Mouse (Mus musculus) lung, postnatal 0 days (tissue): Measurements from ENCODE around the gene Mrpl21. TPM values are rescaled to one million over a fixed set of nuclear protein-coding genes. Genes with fewer than 3 reads are reported as not detected.

ENCODE experiments used
- ATAC-seq: fragments of 200-750 bp; cut with Nextera tagmentation; 2 replicates; pipeline ENCODE4 v1.8.0; 2017; ENCODE audit warnings: moderate library complexity
- DNase-seq: peaks from one replicate; pipeline ENCODE4 v3.0.0-alpha.2; 2016; ENCODE audit warnings: low spot score
- H3K27ac ChIP-seq: fragments of 300-500 bp; sonication (generic); 2 replicates; pipeline ENCODE4 v1.5.1; 2014; ENCODE audit warnings: antibody characterized with exemption, mild to moderate bottlenecking, low read length, mixed read lengths
- H3K27me3 ChIP-seq: fragments of 300-500 bp; sonication (generic); replicated peaks from 2 replicates; pipeline ENCODE4 v1.6.1; 2014; ENCODE audit warnings: low read length, mixed read lengths; ENCODE audit not compliant: insufficient read depth
- H3K36me3 ChIP-seq: fragments of 300-500 bp; sonication (generic); 2 replicates; pipeline ENCODE4 v1.6.1; 2014; ENCODE audit warnings: low read length, mixed read lengths; ENCODE audit not compliant: insufficient read depth
- H3K4me1 ChIP-seq: fragments of 300-500 bp; sonication (generic); 2 replicates; pipeline ENCODE4 v1.6.1; 2014; ENCODE audit warnings: antibody characterized with exemption, low read depth, low read length, mixed read lengths; ENCODE audit not compliant: insufficient read depth
- H3K4me2 ChIP-seq: fragments of 300-500 bp; sonication (generic); replicated peaks from 2 replicates; pipeline ENCODE4 v1.6.1; 2014; ENCODE audit warnings: low read depth, mild to moderate bottlenecking, low read length, moderate library complexity, mixed read lengths
- H3K4me3 ChIP-seq: fragments of 300-500 bp; sonication (generic); 2 replicates; pipeline ENCODE4 v1.5.1; 2014; ENCODE audit warnings: low read depth, low read length
- H3K9ac ChIP-seq: fragments of 300-500 bp; sonication (generic); replicated peaks from 2 replicates; pipeline ENCODE4 v1.6.1; 2014; ENCODE audit warnings: low read depth, mild to moderate bottlenecking
- H3K9me3 ChIP-seq: fragments of 300-500 bp; sonication (generic); 2 replicates; pipeline ENCODE4 v1.6.1; 2016; ENCODE audit warnings: low read length, mixed read lengths
- CTCF ChIP-seq: IDR thresholded peaks from 2 replicates; pipeline ENCODE4 v1.5.1; 2016; ENCODE audit warnings: antibody characterized with exemption, mild to moderate bottlenecking
- EP300 ChIP-seq: IDR thresholded peaks from 2 replicates; pipeline ENCODE4 v1.6.1; 2016; ENCODE audit warnings: antibody characterized with exemption, mild to moderate bottlenecking, control low read depth
- WGBS: fragments of 180-500 bp; shearing (Covaris S2); extraction: QIAGEN DNeasy Blood & Tissue Kit; methylation state at CpG from one replicate; pipeline ENCODE4 v1.1.7; 2014; 5-methylcytosine and 5-hydroxymethylcytosine counted together
- polyA plus RNA-seq: library from polyadenylated mRNA; unstranded; fragments of >200 nt; fragmentation: Nextera tagmentation; extraction: Ambion mirVana; gene quantifications from 2 replicates; pipeline ENCODE4 v1.2.1, GENCODE M21; 2015

Gene Mrpl21
- polyA plus RNA-seq, 1 experiment from 2014 or later, result 72.7 TPM

DNA sequence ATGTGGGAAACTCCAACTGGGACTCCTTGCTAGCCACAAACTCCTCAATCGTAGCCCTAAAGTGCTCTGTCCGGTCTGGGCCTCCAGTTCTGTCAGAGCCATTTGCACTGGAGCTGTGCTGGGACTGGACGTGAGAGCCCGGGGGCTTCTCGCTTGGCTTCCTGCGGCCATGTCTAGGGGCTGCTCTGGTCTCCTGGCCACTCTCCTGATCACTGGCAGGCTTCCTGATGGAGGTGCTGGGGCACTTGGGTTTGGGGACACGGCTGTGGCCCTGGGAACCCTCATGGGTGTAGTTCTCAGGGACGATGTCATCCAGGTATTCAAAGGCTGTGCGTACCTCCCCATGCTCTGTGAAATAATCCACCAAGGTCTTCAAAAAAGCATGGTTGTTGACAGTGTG is 17.5 kb upstream of the Mrpl21 start:
- Histone ChIP-seq H3K9me3 (no peaks in the 10 kb centered on the region), H3K4me3 (no peak overlapping the region), H3K4me1 (no peaks in the 10 kb centered on the region), H3K27ac (no peak overlapping the region), H3K36me3 (peaks cover 32% of the 10 kb centered on the region), H3K4me2 (no peak overlapping the region), H3K27me3 (no peaks in the 10 kb centered on the region), H3K9ac (no peak overlapping the region)
- no peak for TF ChIP-seq CTCF
- no peak for TF ChIP-seq EP300
- 94% methylated on average over 9 of the region's 9 CpGs for WGBS
- ATAC-seq (no peak), DNase-seq (no peak)

DNA sequence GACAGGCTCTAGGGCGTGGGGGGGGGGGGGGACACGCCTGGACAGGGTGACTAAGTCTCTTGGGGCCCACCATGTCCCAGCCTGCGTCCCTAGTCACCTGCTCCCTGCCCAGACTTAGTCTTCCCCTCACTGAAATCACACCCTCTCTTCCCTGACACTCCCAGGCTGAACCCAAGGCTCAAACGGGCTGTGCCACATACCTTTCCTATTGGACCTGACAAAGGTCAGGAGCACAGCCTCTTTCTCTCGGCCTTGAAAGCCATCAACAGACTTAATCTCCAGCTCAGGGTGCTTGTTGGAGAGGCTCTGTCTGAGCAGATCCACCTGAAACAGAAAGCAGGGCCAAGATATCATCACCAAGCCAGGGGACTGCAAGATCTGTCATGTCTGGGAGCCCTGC is 16.6 kb upstream of the Mrpl21 start:
- H3K27ac ChIP-seq, result no peak overlapping the region
- TF ChIP-seq EP300 (no peak), CTCF (no peak)
- H3K9ac ChIP-seq, result no peak overlapping the region
- ATAC-seq (no peak), DNase-seq (no peak)
- H3K36me3 ChIP-seq, result peaks cover 34% of the 10 kb centered on the region
- no peak overlapping the region for H3K4me2 ChIP-seq
- no peak overlapping the region for H3K4me3 ChIP-seq
- H3K4me1 ChIP-seq, result no peaks in the 10 kb centered on the region
- WGBS, result 84% methylated on average over 5 of the region's 5 CpGs
- H3K9me3 ChIP-seq, result no peaks in the 10 kb centered on the region
- no peaks in the 10 kb centered on the region for H3K27me3 ChIP-seq

DNA sequence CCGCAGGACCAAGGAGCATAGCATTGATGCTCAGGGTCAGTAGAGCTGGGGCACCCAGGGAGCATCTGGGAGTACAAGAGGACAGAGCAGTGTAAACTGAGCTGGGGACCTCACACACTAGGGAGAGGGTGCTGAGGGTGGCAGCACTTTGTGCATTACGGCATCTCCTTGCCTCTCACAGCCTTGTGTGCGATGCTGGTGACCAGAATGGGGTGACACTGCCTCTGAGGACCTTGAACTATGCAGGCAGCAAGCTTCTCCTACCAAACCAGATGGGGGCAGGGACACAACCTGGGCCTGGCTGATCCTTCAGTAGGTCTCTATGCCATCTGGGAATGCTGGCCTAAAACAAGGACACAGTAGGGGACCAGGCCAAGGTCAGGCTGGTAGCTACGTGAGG is 16.0 kb upstream of the Mrpl21 start:
- Histone ChIP-seq H3K9ac (no peak overlapping the region), H3K4me3 (no peak overlapping the region), H3K4me2 (no peak overlapping the region), H3K4me1 (no peaks in the 10 kb centered on the region), H3K9me3 (no peaks in the 10 kb centered on the region), H3K27ac (no peak overlapping the region), H3K36me3 (peaks cover 40% of the 10 kb centered on the region), H3K27me3 (no peaks in the 10 kb centered on the region)
- WGBS, result 93% methylated on average over 4 of the region's 4 CpGs
- DNase-seq (no peak), ATAC-seq (no peak)
- TF ChIP-seq CTCF (no peak), EP300 (no peak)

DNA sequence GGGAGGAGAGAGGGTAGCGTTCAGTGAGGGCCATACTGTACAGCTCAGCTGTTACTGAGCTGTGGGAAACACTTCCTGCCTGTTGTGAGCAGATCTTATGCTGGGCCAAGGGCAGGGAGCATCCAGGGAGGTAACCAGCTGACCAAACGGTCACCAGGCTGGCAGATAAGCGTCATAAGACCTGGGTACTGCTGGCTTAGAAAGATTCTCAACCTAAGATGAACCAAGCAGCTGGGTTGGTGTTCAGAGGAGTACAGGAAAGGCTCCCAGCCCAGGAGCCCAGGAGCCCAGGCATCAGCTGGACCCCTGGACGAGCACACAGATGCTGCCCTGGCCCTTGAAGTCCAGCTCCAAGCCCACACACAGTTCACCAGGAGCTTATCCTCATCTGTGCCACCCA is 15.4 kb upstream of the Mrpl21 start:
- DNase-seq, result no peak
- H3K4me3 ChIP-seq, result no peak overlapping the region
- H3K9ac ChIP-seq, result no peak overlapping the region
- H3K9me3 ChIP-seq, result no peaks in the 10 kb centered on the region
- ATAC-seq, result no peak
- H3K4me1 ChIP-seq, result no peaks in the 10 kb centered on the region
- no peaks in the 10 kb centered on the region for H3K27me3 ChIP-seq
- no peak overlapping the region for H3K27ac ChIP-seq
- 86% methylated on average over 4 of the region's 4 CpGs for WGBS
- peaks cover 41% of the 10 kb centered on the region for H3K36me3 ChIP-seq
- no peak for TF ChIP-seq CTCF
- TF ChIP-seq EP300, result no peak
- H3K4me2 ChIP-seq, result no peak overlapping the region

DNA sequence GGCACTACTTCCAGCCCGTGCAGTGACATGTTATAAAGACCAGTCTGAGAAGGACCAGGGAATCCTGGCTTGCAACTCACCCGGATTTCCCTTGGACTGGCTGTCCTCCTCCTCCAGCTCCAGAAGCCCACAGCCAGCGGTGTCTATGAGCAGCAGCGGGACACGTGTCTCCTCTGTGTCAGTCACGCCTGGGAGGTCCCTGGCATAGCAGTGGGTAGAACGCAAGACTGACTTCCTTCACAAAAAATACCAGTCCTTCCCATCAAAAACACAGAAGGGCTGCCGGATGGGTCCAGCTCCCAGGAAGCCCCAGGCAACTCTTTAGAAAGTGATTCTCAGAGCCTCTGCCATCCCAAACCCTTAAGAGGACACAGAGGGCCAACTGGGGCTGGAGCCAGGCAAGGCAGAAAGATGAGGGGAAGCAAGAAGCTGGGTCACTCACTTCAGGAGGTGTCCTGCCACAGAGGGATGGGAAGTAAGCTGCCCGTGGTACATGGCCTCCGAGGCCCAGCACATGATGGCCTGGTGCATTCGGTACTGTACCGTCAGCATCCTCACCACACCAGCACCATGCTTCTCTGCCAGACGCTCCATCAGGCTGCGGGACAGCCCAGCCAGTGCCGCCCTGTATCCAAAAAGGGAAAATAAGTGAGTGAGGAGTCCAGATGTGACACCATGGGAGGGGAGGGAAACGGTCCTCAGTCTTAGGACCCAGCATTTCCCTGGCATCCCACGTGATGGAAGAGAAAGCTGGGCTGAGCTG is 14.3 kb upstream of the Mrpl21 start:
- ATAC-seq, result no peak
- Histone ChIP-seq H3K9ac (no peak overlapping the region), H3K4me3 (no peak overlapping the region), H3K27me3 (no peaks in the 10 kb centered on the region), H3K4me2 (no peak overlapping the region), H3K9me3 (no peaks in the 10 kb centered on the region), H3K4me1 (no peaks in the 10 kb centered on the region), H3K36me3 (peaks cover 51% of the 10 kb centered on the region), H3K27ac (no peak overlapping the region)
- no peak for TF ChIP-seq EP300
- TF ChIP-seq CTCF, result no peak
- WGBS, result 92% methylated on average over 17 of the region's 17 CpGs
- no peak for DNase-seq

DNA sequence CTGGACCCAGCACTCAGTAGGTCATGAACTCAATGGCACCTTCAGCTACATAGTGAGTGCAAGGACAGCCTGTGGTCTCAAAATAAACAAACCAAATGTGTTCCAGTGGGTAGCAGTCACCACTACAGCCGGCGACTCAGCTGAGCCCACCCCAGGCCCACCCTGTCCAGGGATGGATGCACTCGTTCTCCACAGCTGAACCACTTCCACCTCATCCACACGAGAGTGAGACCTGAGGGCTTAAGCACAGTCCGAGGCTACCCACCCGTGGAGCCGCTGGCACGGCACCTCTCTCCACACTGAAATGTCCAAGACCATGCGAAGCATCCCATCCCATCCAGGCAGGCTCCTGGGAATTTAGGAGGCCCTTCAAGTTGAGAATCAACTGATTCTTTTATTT is 13.4 kb upstream of the Mrpl21 start:
- Histone ChIP-seq H3K4me2 (no peak overlapping the region), H3K4me3 (no peak overlapping the region), H3K27ac (no peak overlapping the region), H3K4me1 (no peaks in the 10 kb centered on the region), H3K9ac (no peak overlapping the region), H3K27me3 (no peaks in the 10 kb centered on the region), H3K36me3 (peaks cover 54% of the 10 kb centered on the region), H3K9me3 (no peaks in the 10 kb centered on the region)
- WGBS, result 82% methylated on average over 9 of the region's 9 CpGs
- DNase-seq, result no peak
- ATAC-seq, result no peak
- TF ChIP-seq CTCF (no peak), EP300 (no peak)
